Mouse (Mus musculus): ENCODE measurements around the gene Gm13283.
"Not testable (repeated sequence)": the region's sequence is repeated elsewhere in the genome, so short reads cannot be mapped to it uniquely, and the experiment has no call there.

Gm13283 gene

DNA sequence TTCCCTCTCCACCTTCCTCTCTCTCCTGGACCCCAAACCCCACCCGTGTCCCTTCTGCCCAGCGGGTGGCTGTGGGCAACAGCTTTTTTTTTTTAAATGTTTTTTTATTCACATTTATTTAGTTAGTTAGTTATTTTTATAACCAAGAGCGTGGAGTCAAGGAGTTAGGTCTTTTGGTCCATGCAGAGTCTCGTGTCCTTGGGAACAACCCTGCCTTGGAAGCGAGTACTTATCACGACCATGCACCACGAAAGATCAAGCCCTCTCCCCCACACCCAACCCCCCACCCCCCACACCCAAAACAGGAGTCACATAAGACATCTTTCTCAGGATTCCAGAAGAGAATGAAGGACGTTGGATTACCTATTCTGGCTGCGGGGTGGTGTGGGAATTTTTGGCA lies 2.4 kb downstream of the Gm13283 start:
- peak in 1 of 2 experiments; percentile 45 for DNase-seq (ENCODE audit: low spot score in 2 of 2)

DNA sequence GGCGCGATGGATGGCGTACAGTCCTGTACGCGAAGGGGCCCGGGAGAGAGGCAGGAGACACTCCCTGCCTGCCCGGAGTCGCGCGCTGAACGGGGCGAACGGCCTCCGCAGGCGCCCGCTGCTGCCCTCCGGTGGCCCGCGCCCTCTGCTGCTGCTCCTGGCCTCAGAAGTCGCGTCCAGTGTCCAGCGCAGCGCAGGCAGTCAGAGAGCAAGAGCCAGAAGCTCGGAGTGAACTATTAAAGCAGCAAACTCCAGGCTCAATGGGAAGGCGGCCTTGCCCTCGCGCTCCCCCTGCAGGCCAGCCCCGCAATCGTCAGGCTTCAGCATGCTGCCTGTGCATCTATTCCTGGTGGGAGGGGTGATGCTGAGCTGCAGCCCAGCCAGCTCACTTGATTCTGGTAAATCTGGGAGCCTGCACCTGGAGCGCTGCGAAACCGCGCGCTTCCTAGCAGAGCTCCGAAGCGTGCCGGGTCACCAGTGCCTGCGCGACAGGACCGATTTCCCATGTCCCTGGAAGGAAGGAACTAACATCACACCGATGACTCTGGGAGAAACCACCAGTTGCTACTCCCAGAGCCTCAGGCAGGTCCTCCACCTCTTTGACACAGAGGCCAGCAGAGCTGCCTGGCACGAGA lies 3.6 kb downstream of the Gm13283 start:
- not testable (repeated sequence) for DNase-seq (ENCODE audit: low spot score in 2 of 2)

DNA sequence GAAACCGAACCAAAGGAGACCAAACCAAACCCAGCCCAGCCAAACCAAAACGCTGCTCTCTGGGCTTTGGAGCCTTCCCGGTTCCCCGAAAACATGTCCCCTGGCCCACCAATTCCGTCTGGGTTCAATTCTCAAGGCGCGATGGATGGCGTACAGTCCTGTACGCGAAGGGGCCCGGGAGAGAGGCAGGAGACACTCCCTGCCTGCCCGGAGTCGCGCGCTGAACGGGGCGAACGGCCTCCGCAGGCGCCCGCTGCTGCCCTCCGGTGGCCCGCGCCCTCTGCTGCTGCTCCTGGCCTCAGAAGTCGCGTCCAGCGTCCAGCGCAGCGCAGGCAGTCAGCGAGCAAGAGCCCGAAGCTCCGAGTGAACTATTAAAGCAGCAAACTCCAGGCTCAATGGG lies 13.6 kb downstream of the Gm13283 start, which contains the start of gene Gm13290:
Gene Gm13290, plus strand, starts transcription at position 301 of the 400 bp plus-strand sequence.
- not testable (repeated sequence) for DNase-seq (ENCODE audit: low spot score in 2 of 2)

DNA sequence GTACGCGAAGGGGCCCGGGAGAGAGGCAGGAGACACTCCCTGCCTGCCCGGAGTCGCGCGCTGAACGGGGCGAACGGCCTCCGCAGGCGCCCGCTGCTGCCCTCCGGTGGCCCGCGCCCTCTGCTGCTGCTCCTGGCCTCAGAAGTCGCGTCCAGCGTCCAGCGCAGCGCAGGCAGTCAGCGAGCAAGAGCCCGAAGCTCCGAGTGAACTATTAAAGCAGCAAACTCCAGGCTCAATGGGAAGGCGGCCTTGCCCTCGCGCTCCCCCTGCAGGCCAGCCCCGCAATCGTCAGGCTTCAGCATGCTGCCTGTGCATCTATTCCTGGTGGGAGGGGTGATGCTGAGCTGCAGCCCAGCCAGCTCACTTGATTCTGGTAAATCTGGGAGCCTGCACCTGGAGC lies 16.7 kb downstream of the Gm13283 start, which contains the start of gene Gm13289:
Gene Gm13289, plus strand, starts transcription at position 301 of the 400 bp plus-strand sequence.
- not testable (repeated sequence) for DNase-seq (ENCODE audit: low spot score in 2 of 2)

DNA sequence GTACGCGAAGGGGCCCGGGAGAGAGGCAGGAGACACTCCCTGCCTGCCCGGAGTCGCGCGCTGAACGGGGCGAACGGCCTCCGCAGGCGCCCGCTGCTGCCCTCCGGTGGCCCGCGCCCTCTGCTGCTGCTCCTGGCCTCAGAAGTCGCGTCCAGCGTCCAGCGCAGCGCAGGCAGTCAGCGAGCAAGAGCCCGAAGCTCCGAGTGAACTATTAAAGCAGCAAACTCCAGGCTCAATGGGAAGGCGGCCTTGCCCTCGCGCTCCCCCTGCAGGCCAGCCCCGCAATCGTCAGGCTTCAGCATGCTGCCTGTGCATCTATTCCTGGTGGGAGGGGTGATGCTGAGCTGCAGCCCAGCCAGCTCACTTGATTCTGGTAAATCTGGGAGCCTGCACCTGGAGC lies 19.6 kb downstream of the Gm13283 start, which contains the start of gene Gm13272:
Gene Gm13272, plus strand, starts transcription at position 301 of the 400 bp plus-strand sequence.
- DNase-seq (ENCODE audit: low spot score in 2 of 2), result not testable (repeated sequence)

DNA sequence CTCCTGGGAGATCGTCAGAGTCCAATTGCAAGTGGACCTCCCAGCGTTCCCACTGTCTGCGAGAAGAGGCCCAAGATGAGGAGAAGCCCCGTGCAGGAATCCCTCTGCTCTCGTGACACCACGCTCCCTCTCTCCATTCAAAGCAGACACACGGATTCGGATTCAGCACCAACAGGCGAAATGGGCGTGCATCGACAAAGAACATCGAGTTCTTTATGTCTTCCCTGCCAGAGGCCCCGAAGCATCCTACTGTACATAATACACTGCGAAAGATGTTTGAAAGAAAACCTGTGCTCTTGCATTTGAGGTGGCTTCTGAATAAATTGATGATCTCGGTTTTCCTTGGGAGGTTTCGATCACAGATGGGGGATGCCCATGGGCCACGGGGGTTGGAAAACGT lies 20.4 kb downstream of the Gm13283 start:
- DNase-seq (ENCODE audit: low spot score in 2 of 2), result not testable (repeated sequence)

DNA sequence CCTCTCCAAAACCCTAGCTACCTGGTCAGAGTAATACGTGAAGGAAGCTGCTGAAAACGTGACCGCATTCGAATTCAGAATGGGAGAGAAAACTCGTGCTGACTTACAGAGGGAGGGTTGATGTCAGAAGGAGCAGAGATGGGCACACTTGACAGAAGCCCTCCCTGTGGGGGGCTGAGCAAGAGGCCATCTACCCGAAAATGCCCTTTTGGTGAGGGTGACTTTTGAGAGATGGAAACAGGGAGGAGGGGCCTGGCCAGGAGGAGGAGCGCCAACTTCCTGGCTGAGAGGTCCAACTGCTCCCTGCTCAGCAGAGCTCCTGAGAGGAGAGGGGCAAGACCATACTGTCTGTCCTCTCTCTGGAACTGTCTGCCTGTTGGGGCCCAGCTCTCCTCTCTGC lies 21.9 kb downstream of the Gm13283 start, which contains the start of gene Ifnz:
Gene Ifnz, plus strand, starts transcription at position 301 of the 400 bp plus-strand sequence.
- not testable (repeated sequence) for DNase-seq (ENCODE audit: low spot score in 2 of 2)

DNA sequence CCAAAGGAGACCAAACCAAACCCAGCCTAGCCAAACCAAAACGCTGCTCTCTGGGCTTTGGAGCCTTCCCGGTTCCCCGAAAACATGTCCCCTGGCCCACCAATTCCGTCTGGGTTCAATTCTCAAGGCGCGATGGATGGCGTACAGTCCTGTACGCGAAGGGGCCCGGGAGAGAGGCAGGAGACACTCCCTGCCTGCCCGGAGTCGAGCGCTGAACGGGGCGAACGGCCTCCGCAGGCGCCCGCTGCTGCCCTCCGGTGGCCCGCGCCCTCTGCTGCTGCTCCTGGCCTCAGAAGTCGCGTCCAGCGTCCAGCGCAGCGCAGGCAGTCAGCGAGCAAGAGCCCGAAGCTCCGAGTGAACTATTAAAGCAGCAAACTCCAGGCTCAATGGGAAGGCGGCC lies 22.4 kb downstream of the Gm13283 start:
- not testable (repeated sequence) for DNase-seq (ENCODE audit: low spot score in 2 of 2)

DNA sequence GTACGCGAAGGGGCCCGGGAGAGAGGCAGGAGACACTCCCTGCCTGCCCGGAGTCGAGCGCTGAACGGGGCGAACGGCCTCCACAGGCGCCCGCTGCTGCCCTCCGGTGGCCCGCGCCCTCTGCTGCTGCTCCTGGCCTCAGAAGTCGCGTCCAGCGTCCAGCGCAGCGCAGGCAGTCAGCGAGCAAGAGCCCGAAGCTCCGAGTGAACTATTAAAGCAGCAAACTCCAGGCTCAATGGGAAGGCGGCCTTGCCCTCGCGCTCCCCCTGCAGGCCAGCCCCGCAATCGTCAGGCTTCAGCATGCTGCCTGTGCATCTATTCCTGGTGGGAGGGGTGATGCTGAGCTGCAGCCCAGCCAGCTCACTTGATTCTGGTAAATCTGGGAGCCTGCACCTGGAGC lies 25.5 kb downstream of the Gm13283 start, which contains the start of gene Gm13276:
Gene Gm13276, plus strand, starts transcription at position 301 of the 400 bp plus-strand sequence.
- DNase-seq (ENCODE audit: low spot score in 2 of 2), result not testable (repeated sequence)

DNA sequence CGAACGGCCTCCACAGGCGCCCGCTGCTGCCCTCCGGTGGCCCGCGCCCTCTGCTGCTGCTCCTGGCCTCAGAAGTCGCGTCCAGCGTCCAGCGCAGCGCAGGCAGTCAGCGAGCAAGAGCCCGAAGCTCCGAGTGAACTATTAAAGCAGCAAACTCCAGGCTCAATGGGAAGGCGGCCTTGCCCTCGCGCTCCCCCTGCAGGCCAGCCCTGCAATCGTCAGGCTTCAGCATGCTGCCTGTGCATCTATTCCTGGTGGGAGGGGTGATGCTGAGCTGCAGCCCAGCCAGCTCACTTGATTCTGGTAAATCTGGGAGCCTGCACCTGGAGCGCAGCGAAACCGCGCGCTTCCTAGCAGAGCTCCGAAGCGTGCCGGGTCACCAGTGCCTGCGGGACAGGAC lies 28.5 kb downstream of the Gm13283 start, which contains the start of gene Gm13277:
Gene Gm13277, plus strand, starts transcription at position 231 of the 400 bp plus-strand sequence.
- peak; percentile 29 to 69 for DNase-seq (ENCODE audit: low spot score in 2 of 2)

DNA sequence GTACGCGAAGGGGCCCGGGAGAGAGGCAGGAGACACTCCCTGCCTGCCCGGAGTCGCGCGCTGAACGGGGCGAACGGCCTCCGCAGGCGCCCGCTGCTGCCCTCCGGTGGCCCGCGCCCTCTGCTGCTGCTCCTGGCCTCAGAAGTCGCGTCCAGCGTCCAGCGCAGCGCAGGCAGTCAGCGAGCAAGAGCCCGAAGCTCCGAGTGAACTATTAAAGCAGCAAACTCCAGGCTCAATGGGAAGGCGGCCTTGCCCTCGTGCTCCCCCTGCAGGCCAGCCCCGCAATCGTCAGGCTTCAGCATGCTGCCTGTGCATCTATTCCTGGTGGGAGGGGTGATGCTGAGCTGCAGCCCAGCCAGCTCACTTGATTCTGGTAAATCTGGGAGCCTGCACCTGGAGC lies 31.3 kb downstream of the Gm13283 start, which contains the start of gene Gm13278:
Gene Gm13278, plus strand, starts transcription at position 301 of the 400 bp plus-strand sequence.
- DNase-seq (ENCODE audit: low spot score in 2 of 2), result not testable (repeated sequence)

DNA sequence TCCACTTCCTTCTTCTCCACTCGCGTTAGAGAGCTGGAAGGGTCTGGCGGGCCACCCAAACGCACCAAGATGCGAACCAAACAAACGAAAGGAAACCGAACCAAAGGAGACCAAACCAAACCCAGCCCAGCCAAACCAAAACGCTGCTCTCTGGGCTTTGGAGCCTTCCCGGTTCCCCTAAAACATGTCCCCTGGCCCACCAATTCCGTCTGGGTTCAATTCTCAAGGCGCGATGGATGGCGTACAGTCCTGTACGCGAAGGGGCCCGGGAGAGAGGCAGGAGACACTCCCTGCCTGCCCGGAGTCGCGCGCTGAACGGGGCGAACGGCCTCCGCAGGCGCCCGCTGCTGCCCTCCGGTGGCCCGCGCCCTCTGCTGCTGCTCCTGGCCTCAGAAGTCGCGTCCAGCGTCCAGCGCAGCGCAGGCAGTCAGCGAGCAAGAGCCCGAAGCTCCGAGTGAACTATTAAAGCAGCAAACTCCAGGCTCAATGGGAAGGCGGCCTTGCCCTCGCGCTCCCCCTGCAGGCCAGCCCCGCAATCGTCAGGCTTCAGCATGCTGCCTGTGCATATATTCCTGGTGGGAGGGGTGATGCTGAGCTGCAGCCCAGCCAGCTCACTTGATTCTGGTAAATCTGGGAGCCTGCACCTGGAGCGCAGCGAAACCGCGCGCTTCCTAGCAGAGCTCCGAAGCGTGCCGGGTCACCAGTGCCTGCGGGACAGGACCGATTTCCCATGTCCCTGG lies 34.2 kb downstream of the Gm13283 start, which contains the start of gene Gm13275:
Gene Gm13275, plus strand, starts transcription at position 552 of the 740 bp plus-strand sequence.
- peak; percentile 42 to 64 for DNase-seq (ENCODE audit: low spot score in 2 of 2)

DNA sequence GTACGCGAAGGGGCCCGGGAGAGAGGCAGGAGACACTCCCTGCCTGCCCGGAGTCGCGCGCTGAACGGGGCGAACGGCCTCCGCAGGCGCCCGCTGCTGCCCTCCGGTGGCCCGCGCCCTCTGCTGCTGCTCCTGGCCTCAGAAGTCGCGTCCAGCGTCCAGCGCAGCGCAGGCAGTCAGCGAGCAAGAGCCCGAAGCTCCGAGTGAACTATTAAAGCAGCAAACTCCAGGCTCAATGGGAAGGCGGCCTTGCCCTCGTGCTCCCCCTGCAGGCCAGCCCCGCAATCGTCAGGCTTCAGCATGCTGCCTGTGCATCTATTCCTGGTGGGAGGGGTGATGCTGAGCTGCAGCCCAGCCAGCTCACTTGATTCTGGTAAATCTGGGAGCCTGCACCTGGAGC lies 37.2 kb downstream of the Gm13283 start, which contains the start of gene Gm13279:
Gene Gm13279, plus strand, starts transcription at position 301 of the 400 bp plus-strand sequence.
- not testable (repeated sequence) for DNase-seq (ENCODE audit: low spot score in 2 of 2)

DNA sequence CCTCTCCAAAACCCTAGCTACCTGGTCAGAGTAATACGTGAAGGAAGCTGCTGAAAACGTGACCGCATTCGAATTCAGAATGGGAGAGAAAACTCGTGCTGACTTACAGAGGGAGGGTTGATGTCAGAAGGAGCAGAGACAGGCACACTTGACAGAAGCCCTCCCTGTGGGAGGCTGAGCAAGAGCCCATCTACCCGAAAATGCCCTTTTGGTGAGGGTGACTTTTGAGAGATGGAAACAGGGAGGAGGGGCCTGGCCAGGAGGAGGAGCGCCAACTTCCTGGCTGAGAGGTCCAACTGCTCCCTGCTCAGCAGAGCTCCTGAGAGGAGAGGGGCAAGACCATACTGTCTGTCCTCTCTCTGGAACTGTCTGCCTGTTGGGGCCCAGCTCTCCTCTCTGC lies 39.4 kb downstream of the Gm13283 start, which contains the start of gene Gm13285:
Gene Gm13285, plus strand, starts transcription at position 301 of the 400 bp plus-strand sequence.
- not testable (repeated sequence) for DNase-seq (ENCODE audit: low spot score in 2 of 2)

DNA sequence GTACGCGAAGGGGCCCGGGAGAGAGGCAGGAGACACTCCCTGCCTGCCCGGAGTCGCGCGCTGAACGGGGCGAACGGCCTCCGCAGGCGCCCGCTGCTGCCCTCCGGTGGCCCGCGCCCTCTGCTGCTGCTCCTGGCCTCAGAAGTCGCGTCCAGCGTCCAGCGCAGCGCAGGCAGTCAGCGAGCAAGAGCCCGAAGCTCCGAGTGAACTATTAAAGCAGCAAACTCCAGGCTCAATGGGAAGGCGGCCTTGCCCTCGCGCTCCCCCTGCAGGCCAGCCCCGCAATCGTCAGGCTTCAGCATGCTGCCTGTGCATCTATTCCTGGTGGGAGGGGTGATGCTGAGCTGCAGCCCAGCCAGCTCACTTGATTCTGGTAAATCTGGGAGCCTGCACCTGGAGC lies 43.0 kb downstream of the Gm13283 start, which contains the start of gene Gm13287:
Gene Gm13287, plus strand, starts transcription at position 301 of the 400 bp plus-strand sequence.
- not testable (repeated sequence) for DNase-seq (ENCODE audit: low spot score in 2 of 2)

DNA sequence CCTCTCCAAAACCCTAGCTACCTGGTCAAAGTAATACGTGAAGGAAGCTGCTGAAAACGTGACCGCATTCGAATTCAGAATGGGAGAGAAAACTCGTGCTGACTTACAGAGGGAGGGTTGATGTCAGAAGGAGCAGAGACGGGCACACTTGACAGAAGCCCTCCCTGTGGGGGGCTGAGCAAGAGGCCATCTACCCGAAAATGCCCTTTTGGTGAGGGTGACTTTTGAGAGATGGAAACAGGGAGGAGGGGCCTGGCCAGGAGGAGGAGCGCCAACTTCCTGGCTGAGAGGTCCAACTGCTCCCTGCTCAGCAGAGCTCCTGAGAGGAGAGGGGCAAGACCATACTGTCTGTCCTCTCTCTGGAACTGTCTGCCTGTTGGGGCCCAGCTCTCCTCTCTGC lies 45.3 kb downstream of the Gm13283 start, which contains the start of gene Gm13288:
Gene Gm13288, plus strand, starts transcription at position 301 of the 400 bp plus-strand sequence.
- DNase-seq (ENCODE audit: low spot score in 2 of 2), result not testable (repeated sequence)

DNA sequence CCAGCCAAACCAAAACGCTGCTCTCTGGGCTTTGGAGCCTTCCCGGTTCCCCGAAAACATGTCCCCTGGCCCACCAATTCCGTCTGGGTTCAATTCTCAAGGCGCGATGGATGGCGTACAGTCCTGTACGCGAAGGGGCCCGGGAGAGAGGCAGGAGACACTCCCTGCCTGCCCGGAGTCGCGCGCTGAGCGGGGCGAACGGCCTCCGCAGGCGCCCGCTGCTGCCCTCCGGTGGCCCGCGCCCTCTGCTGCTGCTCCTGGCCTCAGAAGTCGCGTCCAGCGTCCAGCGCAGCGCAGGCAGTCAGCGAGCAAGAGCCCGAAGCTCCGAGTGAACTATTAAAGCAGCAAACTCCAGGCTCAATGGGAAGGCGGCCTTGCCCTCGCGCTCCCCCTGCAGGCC lies 45.8 kb downstream of the Gm13283 start:
- DNase-seq (ENCODE audit: low spot score in 2 of 2), result peak in 1 of 2 experiments; percentile 7

Measured in cerebellum, postnatal 4 days (tissue).